Mouse (Mus musculus): ENCODE results near the gene Zswim1. TPM values are rescaled to one million over a fixed set of nuclear protein-coding genes. Genes with fewer than 3 reads are reported as not detected.
A peak's percentile ranks its signal among the peaks of the same experiment; 100 is the strongest.

The Zswim1 gene
- polyA plus RNA-seq, 1 experiment from 2014 or later, result 22.8 TPM

DNA sequence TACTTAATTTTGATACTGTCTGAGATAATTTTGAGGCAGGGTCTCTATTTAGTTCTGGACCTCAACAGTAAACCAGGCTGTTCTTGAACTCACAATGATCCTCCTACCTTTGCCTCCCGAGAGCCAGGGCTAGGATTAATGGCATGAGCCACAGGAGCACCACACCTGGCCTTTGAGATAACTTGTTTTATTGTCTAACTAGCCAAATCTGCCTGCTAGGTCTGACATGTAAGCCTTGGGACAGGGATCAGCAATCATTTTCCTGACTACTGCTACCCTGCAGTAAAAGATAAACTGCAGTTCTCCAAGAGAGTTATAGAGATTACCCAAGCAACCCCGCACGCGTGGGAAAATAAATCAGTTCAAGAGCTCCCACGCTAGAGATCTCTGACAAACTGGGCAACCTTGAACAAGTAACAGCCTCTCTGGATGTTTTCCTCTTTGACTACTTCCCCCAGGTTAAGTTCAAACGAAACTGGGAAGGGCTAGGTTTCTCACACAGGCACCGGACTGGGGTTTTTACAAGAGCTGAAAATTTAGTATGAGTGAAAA, 37.5 kb upstream of the Zswim1 start:
- no peaks in the 10 kb centered on the region for H3K9me3 ChIP-seq
- H3K27me3 ChIP-seq, result no peaks in the 10 kb centered on the region
- H3K27ac ChIP-seq (replicated peaks), result no peak overlapping the region
- WGBS, result 14% methylated on average over 7 of the region's 7 CpGs
- H3K4me1 ChIP-seq, result peaks cover 19% of the 10 kb centered on the region
- no peaks in the 10 kb centered on the region for H3K36me3 ChIP-seq
- H3K4me3 ChIP-seq, result peak overlapping the region; percentile 77
- H3K4me2 ChIP-seq (replicated peaks), result peak overlapping the region; percentile 70
- no peak for ATAC-seq (replicated peaks)
- peak overlapping the region; percentile 68 for H3K9ac ChIP-seq (replicated peaks)

DNA sequence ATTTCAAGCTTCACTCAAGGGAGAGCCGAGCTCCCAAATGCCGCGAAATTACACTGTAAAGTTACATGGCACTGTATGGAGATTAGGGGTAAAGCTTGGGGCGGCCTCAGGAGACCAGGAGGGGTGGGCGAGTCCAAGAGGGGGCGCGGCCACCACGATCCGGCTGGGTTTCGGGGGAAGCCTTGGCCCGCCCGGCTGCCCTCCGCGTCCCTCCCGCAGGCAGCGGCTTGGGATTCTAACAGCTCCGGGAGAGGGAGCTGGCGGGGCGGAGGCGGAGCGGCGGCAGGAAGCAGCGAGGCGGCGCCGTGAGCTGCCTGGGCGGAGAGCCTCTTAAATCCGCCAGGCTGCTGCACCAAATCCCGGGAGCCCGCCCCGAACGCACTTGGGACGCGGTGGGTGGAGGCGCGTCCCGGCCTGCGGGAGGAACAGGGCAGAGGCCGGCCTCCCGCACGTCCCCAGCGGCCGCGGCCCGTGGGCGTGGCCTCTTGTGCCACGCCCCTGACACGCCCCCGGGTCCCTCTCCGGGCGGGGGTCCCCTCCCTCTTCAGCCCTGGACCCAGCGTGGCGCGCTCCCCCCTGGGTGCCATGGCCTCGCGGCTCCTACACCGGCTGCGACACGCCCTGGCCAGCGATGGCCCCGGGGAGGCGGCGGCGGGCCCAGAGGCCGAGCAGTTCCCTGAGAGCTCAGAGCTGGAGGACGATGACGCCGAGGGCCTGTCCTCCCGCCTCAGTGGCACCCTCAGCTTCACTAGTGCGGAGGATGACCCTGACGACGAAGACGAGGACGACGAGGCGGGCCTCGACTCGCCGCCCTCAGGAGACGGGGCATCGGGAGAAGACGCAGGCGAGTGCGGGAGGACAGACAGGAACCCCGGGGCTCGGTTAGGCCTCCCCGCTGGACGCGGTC, 36.8 kb upstream of the Zswim1 start, which contains the start of gene Snx21:
Gene Snx21, plus strand, starts transcription at position 343 of the 907 bp plus-strand sequence.
- Histone ChIP-seq H3K27me3 (no peaks in the 10 kb centered on the region), H3K36me3 (0 out of 2 replicates have a peak, but pooled peaks cover 3% of the 10 kb centered on the region), H3K9ac (replicated peaks) (peak within 1 kb of the TSS; percentile 68), H3K4me2 (replicated peaks) (peak within 1 kb of the TSS; percentile 70), H3K27ac (replicated peaks) (peak within 1 kb of the TSS; percentile 73), H3K4me3 (peak within 1 kb of the TSS; percentile 77), H3K9me3 (no peaks in the 10 kb centered on the region), H3K4me1 (peaks cover 19% of the 10 kb centered on the region)
- peak; percentile 91 for ATAC-seq (replicated peaks)
- under 1% methylated on average over 74 of the region's 89 CpGs for WGBS

DNA sequence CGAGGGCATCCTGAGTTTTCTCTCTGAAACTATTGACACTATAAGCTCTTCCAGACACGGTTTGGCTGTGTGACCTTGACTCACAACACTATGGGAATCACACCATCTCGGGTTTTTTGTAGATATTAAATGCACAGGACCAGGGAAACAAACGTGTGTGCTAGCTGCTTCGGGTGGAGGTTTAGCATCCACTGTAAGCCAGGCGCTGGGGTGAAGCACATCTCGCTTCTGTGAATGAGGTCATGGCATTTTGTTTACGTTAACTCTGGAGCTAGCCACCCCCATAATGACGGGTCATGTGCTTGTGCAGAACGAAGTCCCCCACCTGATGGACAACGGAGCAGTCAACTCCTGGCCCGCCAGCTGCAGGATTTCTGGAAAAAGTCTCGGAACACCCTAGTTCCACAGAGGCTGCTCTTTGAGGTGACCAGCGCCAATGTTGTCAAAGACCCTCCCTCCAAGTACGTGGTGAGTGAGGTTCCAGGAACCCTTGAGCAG, 36.0 kb upstream of the Zswim1 start:
- peak; percentile 26 for ATAC-seq (replicated peaks)
- peak overlapping the region; percentile 68 for H3K9ac ChIP-seq (replicated peaks)
- no peaks in the 10 kb centered on the region for H3K27me3 ChIP-seq
- H3K27ac ChIP-seq (replicated peaks), result peak overlapping the region; percentile 73; the same call in 1 of the 2 replicates
- H3K36me3 ChIP-seq, result peaks cover 9% of the 10 kb centered on the region; the same call in 1 of the 2 replicates
- H3K4me1 ChIP-seq, result peaks cover 19% of the 10 kb centered on the region
- H3K9me3 ChIP-seq, result no peaks in the 10 kb centered on the region
- H3K4me3 ChIP-seq, result peak overlapping the region; percentile 77
- peak overlapping the region; percentile 70 for H3K4me2 ChIP-seq (replicated peaks)
- WGBS, result 10% methylated on average over 15 of the region's 15 CpGs

DNA sequence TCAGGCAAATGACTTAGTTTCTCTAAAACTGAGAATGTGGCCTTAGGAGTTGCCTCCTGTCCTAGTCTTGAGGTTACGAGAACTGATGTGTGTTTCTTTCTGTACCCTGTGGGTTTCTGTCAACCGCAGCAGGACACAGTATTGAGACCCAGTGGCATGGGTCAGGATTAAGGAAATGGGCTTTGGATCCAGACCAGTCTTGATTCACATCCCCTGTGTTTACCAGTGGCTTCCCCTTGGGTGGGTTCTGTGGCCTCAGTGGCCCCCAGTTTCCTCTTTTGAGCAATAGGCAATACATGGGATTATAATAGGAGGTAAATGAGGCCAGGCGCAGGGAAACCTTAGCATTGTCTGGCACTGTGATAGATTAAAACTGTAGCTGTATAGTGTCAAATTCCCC, 35.5 kb upstream of the Zswim1 start:
- Histone ChIP-seq H3K27me3 (no peaks in the 10 kb centered on the region), H3K36me3 (peaks cover 15% of the 10 kb centered on the region), H3K9ac (replicated peaks) (no peak overlapping the region), H3K4me2 (replicated peaks) (peak overlapping the region; percentile 70), H3K9me3 (no peaks in the 10 kb centered on the region), H3K4me3 (no peak overlapping the region), H3K27ac (replicated peaks) (no peak overlapping the region), H3K4me1 (peaks cover 19% of the 10 kb centered on the region)
- WGBS, result 94% methylated on average over 3 of the region's 3 CpGs
- no peak for ATAC-seq (replicated peaks)

DNA sequence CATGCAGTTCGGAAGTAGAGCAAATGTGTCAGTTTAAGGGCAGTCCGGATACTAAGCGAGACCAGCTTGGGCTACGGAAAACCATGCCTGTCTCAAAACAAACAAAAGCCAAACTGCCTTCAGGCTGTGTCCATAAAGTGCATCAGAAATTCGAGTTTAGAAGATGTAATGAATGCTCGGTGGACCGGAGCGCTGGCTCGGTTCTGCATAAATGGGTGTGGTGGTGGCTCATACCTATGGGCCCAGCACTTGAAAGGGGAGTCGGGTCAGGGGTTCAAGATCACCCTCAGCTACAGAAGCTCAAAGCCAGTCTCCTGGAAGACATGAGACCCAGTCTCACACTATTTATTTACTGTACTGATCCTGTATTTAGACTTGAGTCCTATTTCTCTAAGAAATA, 34.7 kb upstream of the Zswim1 start:
- H3K4me2 ChIP-seq (replicated peaks), result no peak overlapping the region
- WGBS, result 87% methylated on average over 10 of the region's 10 CpGs
- no peaks in the 10 kb centered on the region for H3K27me3 ChIP-seq
- H3K36me3 ChIP-seq, result peaks cover 23% of the 10 kb centered on the region
- no peak for ATAC-seq (replicated peaks)
- no peaks in the 10 kb centered on the region for H3K9me3 ChIP-seq
- H3K4me3 ChIP-seq, result no peak overlapping the region
- no peak overlapping the region for H3K9ac ChIP-seq (replicated peaks)
- no peak overlapping the region for H3K27ac ChIP-seq (replicated peaks)
- peaks cover 19% of the 10 kb centered on the region for H3K4me1 ChIP-seq

DNA sequence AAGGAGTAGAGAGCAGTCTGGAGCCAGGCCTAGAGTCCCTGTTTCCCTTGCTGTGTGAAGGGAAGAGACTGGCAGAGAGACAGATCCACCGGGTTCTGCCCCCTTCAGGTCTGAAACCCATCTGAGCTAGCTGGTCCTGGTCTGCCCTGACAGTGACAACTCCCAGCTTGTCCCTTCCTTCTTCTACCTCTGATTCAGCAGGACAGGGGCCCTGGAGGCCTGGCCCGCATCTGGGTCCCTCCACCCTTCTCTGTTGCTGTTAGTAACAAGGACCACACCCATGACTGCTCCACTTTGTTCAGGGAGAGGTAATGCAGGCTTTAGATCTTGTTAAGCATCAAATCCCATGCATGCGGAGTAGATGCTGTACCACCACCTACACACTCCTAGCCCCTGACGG, 34.1 kb upstream of the Zswim1 start:
- Histone ChIP-seq H3K9ac (replicated peaks) (no peak overlapping the region), H3K9me3 (no peaks in the 10 kb centered on the region), H3K27ac (replicated peaks) (no peak overlapping the region), H3K27me3 (no peaks in the 10 kb centered on the region), H3K4me3 (no peak overlapping the region), H3K4me2 (replicated peaks) (no peak overlapping the region), H3K36me3 (peaks cover 26% of the 10 kb centered on the region), H3K4me1 (peaks cover 19% of the 10 kb centered on the region)
- no peak for ATAC-seq (replicated peaks)
- WGBS, result 84% methylated on average over 4 of the region's 4 CpGs

DNA sequence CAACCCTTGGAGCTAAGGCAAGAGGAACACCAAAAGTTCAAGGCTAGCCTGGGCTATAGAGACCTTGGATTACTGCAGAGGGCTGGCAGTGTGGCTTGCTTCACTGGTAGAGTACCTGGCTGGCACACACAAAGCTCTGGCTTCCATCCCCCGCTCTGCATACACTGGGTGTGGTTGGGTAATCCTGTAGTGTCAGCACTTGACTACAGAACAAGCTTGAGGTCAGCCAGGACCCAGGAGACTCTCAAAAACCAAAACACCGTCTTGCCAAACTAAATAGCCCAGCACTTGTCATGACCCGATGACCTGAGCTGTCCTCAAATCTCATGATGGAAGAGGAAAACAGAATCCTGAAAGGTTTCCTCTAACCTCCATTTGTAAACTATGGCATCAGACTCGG, 32.0 kb upstream of the Zswim1 start:
- Histone ChIP-seq H3K4me2 (replicated peaks) (no peak overlapping the region), H3K27ac (replicated peaks) (no peak overlapping the region), H3K4me3 (no peak overlapping the region), H3K9ac (replicated peaks) (no peak overlapping the region), H3K27me3 (no peaks in the 10 kb centered on the region), H3K4me1 (peaks cover 11% of the 10 kb centered on the region), H3K36me3 (peaks cover 33% of the 10 kb centered on the region), H3K9me3 (no peaks in the 10 kb centered on the region)
- WGBS, result 86% methylated on average over 4 of the region's 4 CpGs
- no peak for ATAC-seq (replicated peaks)

DNA sequence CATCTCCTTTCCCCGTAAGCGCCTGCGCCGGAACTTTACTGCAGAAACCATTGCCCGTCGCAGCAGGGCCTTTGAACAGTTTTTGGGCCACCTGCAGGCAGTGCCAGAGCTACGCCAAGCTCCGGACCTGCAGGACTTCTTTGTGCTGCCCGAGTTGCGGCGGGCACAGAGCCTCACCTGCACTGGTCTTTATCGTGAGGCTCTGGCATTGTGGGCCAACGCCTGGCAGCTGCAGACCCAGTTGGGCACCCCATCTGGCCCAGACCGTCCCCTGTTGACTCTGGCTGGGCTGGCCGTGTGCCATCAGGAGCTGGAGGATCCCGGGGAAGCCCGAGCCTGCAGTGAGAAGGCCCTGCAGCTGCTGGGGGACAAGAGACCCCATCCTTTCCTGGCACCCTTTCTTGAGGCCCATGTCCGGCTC, 30.6 kb upstream of the Zswim1 start:
- no peak overlapping the region for H3K4me3 ChIP-seq
- no peaks in the 10 kb centered on the region for H3K9me3 ChIP-seq
- WGBS, result 90% methylated on average over 18 of the region's 18 CpGs
- ATAC-seq (replicated peaks), result no peak
- peaks cover 4% of the 10 kb centered on the region for H3K4me1 ChIP-seq
- H3K27ac ChIP-seq (replicated peaks), result no peak overlapping the region
- no peak overlapping the region for H3K9ac ChIP-seq (replicated peaks)
- peaks cover 41% of the 10 kb centered on the region for H3K36me3 ChIP-seq
- H3K4me2 ChIP-seq (replicated peaks), result no peak overlapping the region
- no peaks in the 10 kb centered on the region for H3K27me3 ChIP-seq

DNA sequence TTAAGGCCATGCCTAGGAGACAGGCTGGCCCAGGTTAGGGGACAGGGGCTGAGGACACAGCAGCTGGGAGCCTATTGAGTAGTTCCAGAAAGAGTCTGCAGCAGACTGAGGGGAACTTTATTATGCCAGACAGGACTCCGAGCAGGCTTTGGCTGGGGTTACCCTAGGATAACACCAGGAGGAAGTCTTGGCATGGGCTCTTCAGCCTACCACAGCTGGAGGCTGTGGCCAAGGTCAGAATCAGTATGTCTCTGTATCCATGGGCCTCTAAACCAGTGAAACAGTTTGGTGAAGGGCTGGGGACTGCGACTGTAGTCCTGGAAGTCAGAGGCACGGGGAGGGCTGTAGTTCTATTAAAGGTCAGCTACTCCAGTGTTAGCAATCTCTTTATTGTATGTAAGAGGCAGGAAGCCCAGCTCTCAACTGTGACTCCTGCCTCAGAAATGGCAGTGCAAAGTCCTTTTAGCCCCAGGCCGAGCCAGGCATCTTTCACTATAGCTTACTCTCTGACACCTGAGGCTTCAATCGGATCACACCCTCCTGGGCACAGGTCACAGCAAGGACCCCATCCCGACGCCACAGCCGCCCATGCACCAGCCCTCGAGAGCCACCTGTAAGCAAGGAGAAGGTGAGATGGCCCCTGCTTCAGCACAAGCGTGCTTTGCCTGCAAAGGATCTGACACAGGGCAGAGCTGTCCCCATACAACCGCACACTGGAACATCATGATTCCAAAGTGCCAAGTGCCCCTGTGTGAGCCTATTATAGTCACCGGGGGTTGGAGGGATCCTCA, 29.9 kb upstream of the Zswim1 start:
- no peaks in the 10 kb centered on the region for H3K27me3 ChIP-seq
- no peaks in the 10 kb centered on the region for H3K9me3 ChIP-seq
- no peaks in the 10 kb centered on the region for H3K4me1 ChIP-seq
- H3K9ac ChIP-seq (replicated peaks), result no peak overlapping the region
- H3K36me3 ChIP-seq, result peaks cover 44% of the 10 kb centered on the region
- no peak for ATAC-seq (replicated peaks)
- 94% methylated on average over 12 of the region's 12 CpGs for WGBS
- H3K4me3 ChIP-seq, result no peak overlapping the region
- no peak overlapping the region for H3K27ac ChIP-seq (replicated peaks)
- no peak overlapping the region for H3K4me2 ChIP-seq (replicated peaks)

DNA sequence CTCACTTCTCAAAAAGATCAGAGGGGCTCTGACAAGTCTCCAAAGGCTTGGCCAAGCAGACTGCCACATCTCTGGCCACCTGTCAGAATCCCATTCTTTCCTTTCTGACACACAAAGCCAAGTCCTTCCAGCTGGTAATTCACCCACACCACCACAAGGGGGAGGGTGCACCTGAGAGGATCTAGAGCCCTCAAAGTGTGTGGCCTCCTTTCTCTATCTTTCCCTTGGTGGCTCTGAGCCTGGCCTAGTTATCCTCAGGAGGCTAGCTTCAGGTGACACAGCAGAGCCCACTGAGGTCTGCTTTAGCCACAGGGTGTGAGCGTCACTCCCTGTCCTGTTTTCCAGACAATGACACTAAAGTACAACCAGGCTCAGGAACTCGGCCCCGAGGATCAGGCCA, 29.2 kb upstream of the Zswim1 start:
- 89% methylated on average over 3 of the region's 3 CpGs for WGBS
- peaks cover 48% of the 10 kb centered on the region for H3K36me3 ChIP-seq
- no peak overlapping the region for H3K4me2 ChIP-seq (replicated peaks)
- no peaks in the 10 kb centered on the region for H3K4me1 ChIP-seq
- H3K9ac ChIP-seq (replicated peaks), result no peak overlapping the region
- H3K27me3 ChIP-seq, result no peaks in the 10 kb centered on the region
- no peak for ATAC-seq (replicated peaks)
- H3K27ac ChIP-seq (replicated peaks), result no peak overlapping the region
- H3K4me3 ChIP-seq, result no peak overlapping the region
- no peaks in the 10 kb centered on the region for H3K9me3 ChIP-seq

DNA sequence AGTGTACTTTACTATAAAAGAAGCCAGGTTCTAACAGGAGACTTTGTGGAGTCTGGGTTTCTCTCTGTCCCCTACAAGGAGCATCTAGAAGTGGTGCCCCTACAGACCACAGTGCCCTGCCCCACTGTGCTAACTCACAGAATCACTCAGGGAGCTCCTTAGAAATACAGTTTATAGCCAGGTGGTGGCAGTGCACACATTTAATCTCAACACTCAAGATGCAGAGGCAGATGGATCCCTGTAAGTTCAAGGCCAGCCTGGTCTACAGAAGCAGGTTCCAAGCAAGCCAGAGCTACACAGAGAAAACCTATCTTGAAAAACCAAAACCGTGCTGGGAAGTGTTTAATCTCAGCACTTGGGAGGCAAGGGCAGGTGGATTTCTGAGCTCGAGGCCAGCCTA, 28.7 kb upstream of the Zswim1 start:
- Histone ChIP-seq H3K4me1 (no peaks in the 10 kb centered on the region), H3K4me3 (no peak overlapping the region), H3K9me3 (no peaks in the 10 kb centered on the region), H3K9ac (replicated peaks) (no peak overlapping the region), H3K27ac (replicated peaks) (no peak overlapping the region), H3K27me3 (no peaks in the 10 kb centered on the region), H3K36me3 (peaks cover 51% of the 10 kb centered on the region), H3K4me2 (replicated peaks) (no peak overlapping the region)
- no peak for ATAC-seq (replicated peaks)
- WGBS, result 96% methylated on average over 2 of the region's 2 CpGs

DNA sequence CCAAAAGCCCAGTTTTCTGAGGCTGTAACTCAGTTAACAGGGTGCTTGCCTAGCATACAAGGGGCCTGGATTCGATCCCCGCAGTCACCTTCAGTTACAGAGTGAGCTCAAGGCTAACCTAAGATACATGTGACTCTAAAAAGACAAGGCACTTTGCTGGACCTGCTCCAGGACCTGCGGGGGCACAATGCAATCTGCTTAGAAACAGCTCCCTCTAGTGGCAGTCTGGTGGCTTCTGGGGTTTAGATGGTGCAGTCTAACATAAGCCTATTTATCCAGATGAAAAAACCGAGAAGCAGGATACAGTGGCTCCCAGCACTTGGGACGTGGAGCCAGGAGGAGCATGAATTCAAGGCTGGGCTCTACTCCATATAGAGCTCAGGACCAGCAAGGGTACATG, 28.2 kb upstream of the Zswim1 start:
- Histone ChIP-seq H3K4me1 (no peaks in the 10 kb centered on the region), H3K4me2 (replicated peaks) (no peak overlapping the region), H3K27ac (replicated peaks) (no peak overlapping the region), H3K4me3 (no peak overlapping the region), H3K9me3 (no peaks in the 10 kb centered on the region), H3K36me3 (peaks cover 51% of the 10 kb centered on the region), H3K27me3 (no peaks in the 10 kb centered on the region), H3K9ac (replicated peaks) (no peak overlapping the region)
- peak; percentile 65 for ATAC-seq (replicated peaks)
- 27% methylated on average over 5 of the region's 5 CpGs for WGBS
